Mouse (Mus musculus) midbrain, postnatal 0 days (tissue): ENCODE measurements around the gene Tspan18. TPM values are rescaled to one million over a fixed set of nuclear protein-coding genes. Genes with fewer than 3 reads are reported as not detected.
A peak's percentile ranks its signal among the peaks of the same experiment; 100 is the strongest.

Source experiments
- ATAC-seq: fragments of 200-750 bp; cut with Nextera tagmentation; 2 replicates; pipeline ENCODE4 v1.8.0; 2017; ENCODE audit warnings: moderate number of reproducible peaks, mild to moderate bottlenecking, moderate TSS enrichment, moderate library complexity; ENCODE audit not compliant: low FRiP score
- DNase-seq: peaks from one replicate; pipeline ENCODE4 v3.0.0-alpha.2; 2015; ENCODE audit warnings: low spot score
- H3K27ac ChIP-seq: fragments of 300-500 bp; sonication (generic); 2 replicates; pipeline ENCODE4 v1.5.1; 2014; ENCODE audit warnings: low read depth, mild to moderate bottlenecking, low read length, mixed read lengths
- H3K27me3 ChIP-seq: fragments of 300-500 bp; sonication (generic); 2 replicates; pipeline ENCODE4 v1.6.1; 2014; ENCODE audit warnings: low read length, control low read depth, mixed read lengths; ENCODE audit not compliant: insufficient read depth
- H3K36me3 ChIP-seq: fragments of 300-500 bp; sonication (generic); 2 replicates; pipeline ENCODE4 v1.6.1; 2014; ENCODE audit warnings: low read length, control low read depth, mixed read lengths; ENCODE audit not compliant: insufficient read depth
- H3K4me1 ChIP-seq: fragments of 300-500 bp; sonication (generic); 2 replicates; pipeline ENCODE4 v1.6.1; 2014; ENCODE audit warnings: mild to moderate bottlenecking, control low read depth, antibody characterized with exemption, low read length, mixed read lengths; ENCODE audit not compliant: insufficient read depth
- H3K4me2 ChIP-seq: fragments of 300-500 bp; sonication (generic); 2 replicates; pipeline ENCODE4 v1.6.1; 2014; ENCODE audit warnings: low read depth, mild to moderate bottlenecking, low read length, mixed read lengths; ENCODE audit not compliant: poor library complexity, severe bottlenecking
- H3K4me3 ChIP-seq: fragments of 300-500 bp; sonication (generic); 2 replicates; pipeline ENCODE4 v1.5.1; 2014; ENCODE audit warnings: low read depth, mild to moderate bottlenecking, low read length, moderate library complexity
- H3K9ac ChIP-seq: fragments of 300-500 bp; sonication (generic); replicated peaks from 2 replicates; pipeline ENCODE4 v1.6.1; 2014; ENCODE audit warnings: mild to moderate bottlenecking, low read length, moderate library complexity, mixed read lengths; ENCODE audit not compliant: poor library complexity, severe bottlenecking
- H3K9me3 ChIP-seq: fragments of 300-500 bp; sonication (generic); 2 replicates; pipeline ENCODE4 v1.6.1; 2016; ENCODE audit warnings: low read length, control low read depth
- CTCF ChIP-seq: IDR thresholded peaks from 2 replicates; pipeline ENCODE4 v1.5.1; 2016; ENCODE audit warnings: antibody characterized with exemption, mild to moderate bottlenecking
- WGBS: fragments of 180-500 bp; shearing (Covaris S2); extraction: QIAGEN DNeasy Blood & Tissue Kit; methylation state at CpG from one replicate; pipeline ENCODE4 v1.1.7; 2014; 5-methylcytosine and 5-hydroxymethylcytosine counted together
- polyA plus RNA-seq: library from polyadenylated mRNA; unstranded; fragments of >200 nt; fragmentation: Nextera tagmentation; extraction: Ambion mirVana; gene quantifications from 2 replicates; pipeline ENCODE4 v1.2.1, GENCODE M21; 2015
- total RNA-seq: library from RNA; depleted of rRNA; stranded (reverse); fragments of >200 nt; gene quantifications from 2 replicates; pipeline ENCODE4 v1.2.3, GENCODE M21; 2014

Tspan18 gene
- total and polyA plus RNA-seq, 2 experiments from 2014 or later: 16.5 to 19.8 TPM

GRCm38 (mm10) chr2:93285842-93286241 is 48.5 kb downstream of the Tspan18 start:
- 34% methylated on average over 8 of the region's 8 CpGs for WGBS
- TF ChIP-seq CTCF: no peak
- Histone ChIP-seq H3K27ac (peak overlapping the region; percentile 82), H3K4me3 (no peak overlapping the region), H3K4me1 (peaks cover 28% of the 10 kb centered on the region), H3K27me3 (no peaks in the 10 kb centered on the region), H3K9me3 (no peaks in the 10 kb centered on the region), H3K4me2 (no peak overlapping the region), H3K9ac (no peak overlapping the region), H3K36me3 (no peaks in the 10 kb centered on the region)
- ATAC-seq (0 out of 2 replicates have a peak, but pooled peaks have one; percentile 6), DNase-seq (no peak)

DNA sequence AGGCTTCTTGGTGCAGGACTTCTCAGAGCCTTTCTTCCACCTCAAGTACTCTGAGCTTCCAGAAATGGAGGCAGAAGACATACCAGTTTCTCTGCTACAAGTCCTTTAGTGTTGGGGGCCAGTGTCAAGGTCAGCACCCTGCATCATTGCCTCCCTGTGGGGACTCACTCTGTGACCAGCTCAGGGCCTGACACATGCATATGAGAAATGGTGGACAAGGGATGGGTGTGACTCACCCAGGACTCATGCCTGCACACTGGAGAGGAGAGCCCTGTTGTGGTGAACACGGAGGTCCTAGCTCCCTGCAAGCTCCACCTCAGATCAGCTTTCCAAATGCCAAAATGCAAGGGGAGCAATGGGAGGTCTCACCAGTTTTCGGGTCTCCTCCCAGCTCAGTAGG is 49.7 kb downstream of the Tspan18 start:
- no peaks in the 10 kb centered on the region for H3K27me3 ChIP-seq
- H3K4me3 ChIP-seq: no peak overlapping the region
- H3K4me2 ChIP-seq: no peak overlapping the region
- ATAC-seq: no peak
- no peaks in the 10 kb centered on the region for H3K9me3 ChIP-seq
- H3K9ac ChIP-seq: no peak overlapping the region
- no peak for TF ChIP-seq CTCF
- H3K27ac ChIP-seq: no peak overlapping the region
- DNase-seq: no peak
- H3K4me1 ChIP-seq: peaks cover 32% of the 10 kb centered on the region
- WGBS: 67% methylated on average over 2 of the region's 2 CpGs
- H3K36me3 ChIP-seq: no peaks in the 10 kb centered on the region

GRCm38 (mm10) chr2:93283481-93284293 is 50.6 kb downstream of the Tspan18 start:
- Histone ChIP-seq H3K27me3 (no peaks in the 10 kb centered on the region), H3K4me3 (no peak overlapping the region), H3K36me3 (no peaks in the 10 kb centered on the region), H3K27ac (no peak overlapping the region), H3K4me1 (peaks cover 29% of the 10 kb centered on the region), H3K4me2 (no peak overlapping the region), H3K9ac (no peak overlapping the region), H3K9me3 (no peaks in the 10 kb centered on the region)
- 25% methylated on average over 7 of the region's 7 CpGs for WGBS
- no peak; the same call in 1 of the 2 replicates for ATAC-seq
- no peak for TF ChIP-seq CTCF
- DNase-seq: no peak

- 86% methylated on average over 4 of the region's 4 CpGs for WGBS
- no peak for DNase-seq
- Histone ChIP-seq H3K4me3 (no peak overlapping the region), H3K4me1 (peaks cover 26% of the 10 kb centered on the region), H3K9me3 (no peaks in the 10 kb centered on the region), H3K27ac (no peak overlapping the region), H3K9ac (no peak overlapping the region), H3K4me2 (no peak overlapping the region), H3K36me3 (no peaks in the 10 kb centered on the region), H3K27me3 (no peaks in the 10 kb centered on the region)
- no peak for ATAC-seq
- no peak for TF ChIP-seq CTCF
Measured at GRCm38 (mm10) chr2:93282636-93283035, 51.7 kb downstream of the Tspan18 start.

DNA sequence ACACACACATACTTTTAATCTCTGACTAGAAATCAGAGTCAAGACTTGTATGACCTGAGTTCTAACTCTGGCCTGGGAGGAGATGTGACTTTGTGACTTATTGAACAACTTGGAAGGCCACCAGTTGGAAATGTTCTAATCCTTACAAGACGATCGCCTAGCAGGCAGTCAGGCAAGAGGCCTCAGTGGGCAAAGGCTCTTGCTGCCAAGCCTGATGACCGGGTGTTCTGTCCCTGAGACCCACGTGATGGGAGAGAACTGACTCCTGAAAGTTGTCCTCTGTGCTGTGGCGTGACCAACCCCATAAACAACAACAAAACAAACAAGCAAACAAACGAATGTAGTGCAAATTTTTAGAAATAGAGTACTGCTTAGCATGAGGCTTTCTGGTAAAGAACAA is 52.8 kb downstream of the Tspan18 start:
- Histone ChIP-seq H3K9ac (no peak overlapping the region), H3K27me3 (no peaks in the 10 kb centered on the region), H3K4me1 (peaks cover 21% of the 10 kb centered on the region; the same call in 1 of the 2 replicates), H3K9me3 (no peaks in the 10 kb centered on the region), H3K4me2 (no peak overlapping the region), H3K36me3 (no peaks in the 10 kb centered on the region), H3K4me3 (no peak overlapping the region), H3K27ac (no peak overlapping the region)
- 76% methylated on average over 6 of the region's 6 CpGs for WGBS
- ATAC-seq: no peak
- TF ChIP-seq CTCF: no peak
- no peak for DNase-seq

- no peak for TF ChIP-seq CTCF
- H3K27ac ChIP-seq: no peak overlapping the region
- no peaks in the 10 kb centered on the region for H3K36me3 ChIP-seq
- WGBS: 47% methylated on average over 2 of the region's 2 CpGs
- DNase-seq (no peak), ATAC-seq (no peak)
- no peaks in the 10 kb centered on the region for H3K9me3 ChIP-seq
- no peak overlapping the region for H3K9ac ChIP-seq
- peaks cover 14% of the 10 kb centered on the region; the same call in 1 of the 2 replicates for H3K4me1 ChIP-seq
- no peak overlapping the region for H3K4me3 ChIP-seq
- H3K4me2 ChIP-seq: no peak overlapping the region
- H3K27me3 ChIP-seq: no peaks in the 10 kb centered on the region
Measured at GRCm38 (mm10) chr2:93280117-93280620, 54.1 kb downstream of the Tspan18 start.
